In genomic region chr11:69368356-69369214, GRCm38 (mm10) we compare ENCODE assay signal across 8 mouse cellular contexts. TPM values are rescaled to one million over a fixed set of nuclear protein-coding genes. Genes with fewer than 3 reads are reported as not detected.
DNase-seq lines count a peak whose midpoint lies in the region; ATAC-seq lines count a peak whose summit lies in the region.

No protein-coding gene starts in this region.

- WGBS in embryonic facial prominence, embryonic 15.5 days = 0% methylated on average over 61 of the region's 106 CpGs
- WGBS in limb, embryonic 12.5 days = under 1% methylated on average over 63 of the region's 106 CpGs
- under 1% methylated on average over 46 of the region's 106 CpGs for WGBS in midbrain, embryonic 16.5 days

- peak overlapping the region; percentile 90 for H3K4me2 ChIP-seq in embryonic facial prominence, embryonic 15.5 days (replicated peaks)
- H3K4me2 ChIP-seq in limb, embryonic 12.5 days = peak overlapping the region; percentile 97
- peak overlapping the region; percentile 96 for H3K4me2 ChIP-seq in midbrain, embryonic 16.5 days (ENCODE audit: low read length)

- peaks cover 17% of the 10 kb centered on the region for H3K36me3 ChIP-seq in embryonic facial prominence, embryonic 15.5 days
- peaks cover 32% of the 10 kb centered on the region for H3K36me3 ChIP-seq in limb, embryonic 12.5 days
- 0 out of 2 replicates have a peak, but pooled peaks cover under 1% of the 10 kb centered on the region for H3K36me3 ChIP-seq in midbrain, embryonic 16.5 days (ENCODE audit: control insufficient read depth, insufficient read depth, low read length)

- peak overlapping the region; percentile 99 for H3K27ac ChIP-seq in embryonic facial prominence, embryonic 15.5 days (replicated peaks)
- peak overlapping the region; percentile 100 for H3K27ac ChIP-seq in limb, embryonic 12.5 days
- H3K27ac ChIP-seq in midbrain, embryonic 16.5 days (ENCODE audit: low read length) = peak overlapping the region; percentile 100

- no peaks in the 10 kb centered on the region for H3K9me3 ChIP-seq in embryonic facial prominence, embryonic 15.5 days (replicated peaks)
- H3K9me3 ChIP-seq in limb, embryonic 12.5 days = peaks cover 6% of the 10 kb centered on the region; the same call in 1 of the 2 replicates
- no peaks in the 10 kb centered on the region for H3K9me3 ChIP-seq in midbrain, embryonic 16.5 days (replicated peaks; ENCODE audit: control insufficient read depth, low read length, poor library complexity, severe bottlenecking)

- H3K4me1 ChIP-seq in embryonic facial prominence, embryonic 15.5 days = peaks cover 57% of the 10 kb centered on the region
- peaks cover 52% of the 10 kb centered on the region for H3K4me1 ChIP-seq in limb, embryonic 12.5 days (replicated peaks)
- H3K4me1 ChIP-seq in midbrain, embryonic 16.5 days (ENCODE audit: control insufficient read depth, insufficient read depth, low read length) = peaks cover 39% of the 10 kb centered on the region

- peak overlapping the region; percentile 98 for H3K9ac ChIP-seq in embryonic facial prominence, embryonic 15.5 days
- H3K9ac ChIP-seq in limb, embryonic 12.5 days (replicated peaks) = peak overlapping the region; percentile 100
- peak overlapping the region; percentile 100 for H3K9ac ChIP-seq in midbrain, embryonic 16.5 days (ENCODE audit: low read depth, low read length)

- H3K4me3 ChIP-seq in embryonic facial prominence, embryonic 15.5 days (replicated peaks) = peak overlapping the region; percentile 85
- H3K4me3 ChIP-seq in limb, embryonic 12.5 days (replicated peaks) = peak overlapping the region; percentile 95
- H3K4me3 ChIP-seq in midbrain, embryonic 16.5 days (ENCODE audit: low read depth, low read length) = peak overlapping the region; percentile 92

- no peaks in the 10 kb centered on the region for H3K27me3 ChIP-seq in embryonic facial prominence, embryonic 15.5 days
- H3K27me3 ChIP-seq in limb, embryonic 12.5 days = no peaks in the 10 kb centered on the region
- H3K27me3 ChIP-seq in midbrain, embryonic 16.5 days (ENCODE audit: control insufficient read depth, insufficient read depth, low read depth, low read length) = no peaks in the 10 kb centered on the region

- DNase-seq in kidney, adult 18-20 months = peak; percentile 62
- DNase-seq in kidney, adult 11 months = no peak
- peak; percentile 72 for DNase-seq in adrenal gland, postnatal 10 days
- peak; percentile 53 for DNase-seq in heart, postnatal 4 days
- peak; percentile 68 for DNase-seq in testis, postnatal 14 days (ENCODE audit: low spot score)

- ATAC-seq in embryonic facial prominence, embryonic 15.5 days (ENCODE audit: insufficient number of reproducible peaks, low FRiP score, low TSS enrichment, low read depth) = no peak
- ATAC-seq in limb, embryonic 12.5 days (ENCODE audit: insufficient number of reproducible peaks, insufficient read depth, low FRiP score, low TSS enrichment, low read depth) = no peak
- peak; percentile 6; the same call in 1 of the 2 replicates for ATAC-seq in midbrain, embryonic 16.5 days

RNA-seq across cellular contexts. Expression of gene Chd3, which starts 0.6 kb away (rescaled TPM):
- 100 to 1,000 TPM in 1 of 2 experiments, 10 to 100 TPM in 1; 93.8 to 128 TPM for total RNA-seq in adrenal gland, postnatal 10 days (2021)
- 88.3 and 91.8 TPM in 2 replicates for polyA plus RNA-seq in embryonic facial prominence, embryonic 15.5 days (2015; fragmentation: Nextera tagmentation; extraction: Ambion mirVana)
- 10 to 100 TPM; 75.3 to 76.7 TPM for total RNA-seq in heart, postnatal 4 days (2021)
- 121 and 124 TPM in 2 replicates for polyA plus RNA-seq in limb, embryonic 12.5 days (2016; fragmentation: Nextera tagmentation; extraction: Ambion mirVana)
- 82.8 and 86.1 TPM in 2 replicates for polyA plus RNA-seq in midbrain, embryonic 16.5 days (2015; fragmentation: Nextera tagmentation; extraction: Ambion mirVana)

RNA-seq across cellular contexts. Expression of gene Naa38, which starts 26.7 kb away (rescaled TPM):
- 100 to 1,000 TPM; 124 to 138 TPM for total RNA-seq in adrenal gland, postnatal 10 days (2021)
- polyA plus RNA-seq in embryonic facial prominence, embryonic 15.5 days (2015; fragmentation: Nextera tagmentation; extraction: Ambion mirVana) = 150 and 158 TPM in 2 replicates
- 100 to 1,000 TPM in 1 of 2 experiments, 10 to 100 TPM in 1; 92.3 to 101 TPM for total RNA-seq in heart, postnatal 4 days (2021)
- 126 and 136 TPM in 2 replicates for polyA plus RNA-seq in limb, embryonic 12.5 days (2016; fragmentation: Nextera tagmentation; extraction: Ambion mirVana)
- polyA plus RNA-seq in midbrain, embryonic 16.5 days (2015; fragmentation: Nextera tagmentation; extraction: Ambion mirVana) = 86.2 and 89.6 TPM in 2 replicates

RNA-seq across cellular contexts. Expression of gene Cyb5d1, which starts 26.8 kb away (rescaled TPM):
- total RNA-seq in adrenal gland, postnatal 10 days (2021) = 10 to 100 TPM; 32.4 to 38.9 TPM
- polyA plus RNA-seq in embryonic facial prominence, embryonic 15.5 days (2015; fragmentation: Nextera tagmentation; extraction: Ambion mirVana) = 32.6 and 40.9 TPM in 2 replicates
- total RNA-seq in heart, postnatal 4 days (2021) = 10 to 100 TPM; 21.3 to 22.1 TPM
- 42.5 and 42.6 TPM in 2 replicates for polyA plus RNA-seq in limb, embryonic 12.5 days (2016; fragmentation: Nextera tagmentation; extraction: Ambion mirVana)
- 27.1 and 28.9 TPM in 2 replicates for polyA plus RNA-seq in midbrain, embryonic 16.5 days (2015; fragmentation: Nextera tagmentation; extraction: Ambion mirVana)

RNA-seq across cellular contexts. Expression of gene Rnf227, which starts 28.3 kb away (rescaled TPM):
- total RNA-seq in adrenal gland, postnatal 10 days (2021) = 1 to 10 TPM; 4.2 to 7.2 TPM
- polyA plus RNA-seq in embryonic facial prominence, embryonic 15.5 days (2015; fragmentation: Nextera tagmentation; extraction: Ambion mirVana) = 24.5 and 24.7 TPM in 2 replicates
- 1 to 10 TPM; 2.4 to 3.1 TPM for total RNA-seq in heart, postnatal 4 days (2021)
- 23.7 and 28.2 TPM in 2 replicates for polyA plus RNA-seq in limb, embryonic 12.5 days (2016; fragmentation: Nextera tagmentation; extraction: Ambion mirVana)
- 297 and 334 TPM in 2 replicates for polyA plus RNA-seq in midbrain, embryonic 16.5 days (2015; fragmentation: Nextera tagmentation; extraction: Ambion mirVana)

RNA-seq across cellular contexts. Expression of gene Tmem88, which starts 29.4 kb away (rescaled TPM):
- total RNA-seq in adrenal gland, postnatal 10 days (2021) = 10 to 100 TPM; 29.1 to 33.0 TPM
- polyA plus RNA-seq in embryonic facial prominence, embryonic 15.5 days (2015; fragmentation: Nextera tagmentation; extraction: Ambion mirVana) = 19.5 and 20.0 TPM in 2 replicates
- total RNA-seq in heart, postnatal 4 days (2021) = 10 to 100 TPM; 37.1 to 38.3 TPM
- 24.2 and 25.4 TPM in 2 replicates for polyA plus RNA-seq in limb, embryonic 12.5 days (2016; fragmentation: Nextera tagmentation; extraction: Ambion mirVana)
- polyA plus RNA-seq in midbrain, embryonic 16.5 days (2015; fragmentation: Nextera tagmentation; extraction: Ambion mirVana) = 5.2 and 5.9 TPM in 2 replicates
